Mouse (Mus musculus) adipocyte (in vitro differentiated cells): ENCODE results near the gene Shroom3.

ENCODE experiments used
- DNase-seq: peaks from one replicate; pipeline ENCODE4 v3.0.0-alpha.2; 2016; ENCODE audit warnings: low spot score

Gene Shroom3

DNA sequence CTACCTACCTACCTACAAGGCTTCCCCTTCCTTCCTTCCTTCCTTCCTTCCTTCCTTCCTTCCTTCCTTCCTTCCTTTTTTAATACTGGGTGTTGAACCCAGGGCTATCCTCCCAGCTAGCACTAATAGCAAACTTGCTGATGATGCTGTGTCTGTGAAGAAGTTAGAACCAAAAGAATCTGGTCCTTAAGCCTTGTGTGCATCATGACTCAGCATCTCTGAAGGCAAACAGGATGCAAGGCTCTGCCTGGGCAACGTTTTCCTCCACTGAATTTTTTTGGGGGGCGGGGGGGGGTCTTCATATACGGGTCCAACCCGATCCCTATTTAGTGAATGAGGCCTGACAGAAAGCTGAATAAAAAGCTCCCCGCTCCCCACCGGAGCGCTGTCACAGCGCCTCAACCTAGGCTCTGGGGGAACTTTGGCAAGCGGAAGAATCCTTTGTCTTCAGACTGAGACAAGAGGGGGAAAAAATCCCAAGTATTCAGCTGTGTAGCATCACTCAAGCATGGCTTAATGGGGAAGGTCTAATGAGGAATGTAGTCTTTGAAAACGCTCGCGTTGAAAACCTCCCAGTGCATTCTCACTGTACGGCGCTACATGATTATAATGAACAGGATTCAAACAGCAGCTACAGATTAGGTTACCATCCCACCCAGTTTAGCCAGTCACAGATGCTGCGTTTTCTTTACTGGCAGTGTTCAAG lies 15.0 kb downstream of the Shroom3 start:
- no peak for DNase-seq

GRCm38 (mm10) chr5:92698837-92699529 lies 15.7 kb downstream of the Shroom3 start:
- DNase-seq = no peak

DNA sequence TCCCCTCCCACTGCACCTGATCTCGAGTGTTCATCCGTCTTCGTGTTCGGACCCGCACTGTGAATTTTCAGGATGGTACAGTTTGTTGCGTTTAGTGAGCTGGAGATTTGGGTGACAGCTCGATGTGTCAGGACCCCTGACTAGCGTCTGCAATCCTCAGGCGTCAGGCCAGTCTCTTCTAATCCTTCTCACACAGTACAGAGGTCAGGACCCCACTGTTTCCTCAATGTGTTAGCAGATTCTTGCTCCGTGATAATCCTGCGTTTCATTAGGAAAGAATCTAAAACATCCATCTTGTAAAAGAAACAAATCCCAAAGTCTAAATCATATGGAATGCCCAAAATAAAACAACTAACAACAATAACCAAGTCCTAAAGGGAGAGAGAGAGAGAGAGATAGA lies 18.5 kb downstream of the Shroom3 start:
- DNase-seq = no peak

DNA sequence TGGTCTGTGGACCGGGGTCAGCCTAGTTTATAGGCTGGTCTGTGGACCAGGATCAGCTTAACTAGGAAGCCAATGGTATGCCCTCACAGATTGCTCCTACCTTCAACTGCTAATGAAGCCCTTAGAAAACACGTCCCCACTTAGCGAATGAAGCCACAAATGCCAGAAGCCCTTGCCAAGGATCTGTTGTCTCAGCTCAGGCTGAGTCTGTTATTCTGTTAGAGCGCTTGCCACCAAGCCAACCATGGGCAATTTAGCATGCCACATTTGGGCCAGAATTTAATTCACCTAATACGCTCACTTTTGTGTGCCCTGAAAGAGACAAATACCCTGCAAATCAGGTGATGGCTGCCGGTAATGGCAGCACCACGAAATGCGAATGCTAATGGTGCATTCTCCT lies 20.4 kb downstream of the Shroom3 start:
- no peak for DNase-seq

DNA sequence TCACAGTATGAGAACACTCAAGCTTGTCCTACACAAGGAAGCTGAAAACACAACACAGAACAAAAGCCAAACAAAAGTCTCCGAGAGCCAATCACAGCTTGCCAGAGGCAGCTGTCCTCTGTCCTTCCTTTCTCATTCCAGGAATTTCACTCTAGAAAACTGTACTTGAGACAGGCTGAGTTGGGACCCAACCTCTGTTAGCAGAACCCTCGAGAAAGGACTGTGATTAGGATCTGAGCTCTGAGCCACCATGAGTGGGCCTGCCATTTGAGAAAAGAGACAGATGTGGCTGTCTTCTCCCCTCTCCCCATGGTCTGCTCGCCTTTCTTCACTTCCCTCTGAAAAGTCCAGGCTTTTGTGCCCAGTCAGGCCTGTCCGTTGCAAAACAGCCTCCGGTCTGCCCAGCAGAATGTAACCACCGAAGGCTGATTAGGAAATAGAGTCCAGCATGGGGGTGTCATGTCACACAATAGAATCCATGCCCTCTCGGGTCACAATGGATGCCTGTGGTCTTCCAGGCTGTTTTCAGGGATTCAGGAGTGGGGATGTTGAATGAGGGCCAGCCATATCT lies 24.8 kb downstream of the Shroom3 start:
- peak; percentile 80 for DNase-seq

- DNase-seq = peak; percentile 57
Measured at GRCm38 (mm10) chr5:92710779-92711178, 27.5 kb downstream of the Shroom3 start.

GRCm38 (mm10) chr5:92711666-92712290 lies 28.5 kb downstream of the Shroom3 start:
- no peak for DNase-seq

DNA sequence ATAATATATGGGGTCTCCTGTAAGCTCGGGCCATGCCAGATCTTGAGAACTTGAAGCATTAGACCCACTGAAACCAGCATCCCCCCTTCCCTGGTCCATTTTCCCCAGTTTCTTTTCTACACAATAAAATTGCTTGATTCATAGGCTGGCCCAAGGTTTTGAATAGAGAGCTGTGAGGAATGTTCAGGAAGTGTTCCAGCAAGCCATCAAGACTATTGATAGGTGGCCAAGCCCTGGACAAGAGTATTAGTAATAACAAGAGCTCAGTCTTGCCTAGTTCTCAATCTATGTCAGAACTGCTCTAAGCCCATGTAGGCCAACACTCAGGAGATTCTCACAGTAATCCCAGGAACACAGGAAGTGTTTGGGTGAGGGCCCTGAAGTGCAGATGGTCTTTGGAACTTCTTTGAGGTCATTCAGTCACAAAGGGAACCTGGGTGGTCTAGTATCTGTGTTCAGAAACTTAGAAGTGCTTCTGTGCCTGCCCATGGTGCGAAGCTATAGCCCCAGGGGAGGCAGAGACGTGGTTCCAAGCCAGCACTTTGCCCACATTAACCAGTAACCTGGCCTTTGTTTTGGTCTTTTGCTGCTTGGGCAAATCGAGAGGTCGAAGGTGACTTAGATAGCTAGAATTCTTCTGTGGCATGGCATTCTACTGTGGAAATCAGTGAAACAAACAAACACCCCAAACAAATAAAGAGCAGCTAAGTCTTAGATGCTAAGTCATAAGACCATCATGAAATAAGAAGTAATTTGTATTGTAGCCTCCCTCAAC lies 29.6 kb downstream of the Shroom3 start:
- no peak for DNase-seq

- DNase-seq = no peak
Measured at GRCm38 (mm10) chr5:92714886-92715285, 31.7 kb downstream of the Shroom3 start.

GRCm38 (mm10) chr5:92715319-92715718 lies 32.1 kb downstream of the Shroom3 start:
- no peak for DNase-seq

GRCm38 (mm10) chr5:92715890-92716289 lies 32.7 kb downstream of the Shroom3 start:
- no peak for DNase-seq

- DNase-seq = peak; percentile 63
Measured at GRCm38 (mm10) chr5:92717666-92718360, 34.6 kb downstream of the Shroom3 start.

- DNase-seq = no peak
Measured at GRCm38 (mm10) chr5:92718856-92719255, 35.6 kb downstream of the Shroom3 start.

GRCm38 (mm10) chr5:92721610-92722009 lies 38.4 kb downstream of the Shroom3 start:
- DNase-seq = no peak

- peak; percentile 80 for DNase-seq
Measured at GRCm38 (mm10) chr5:92725935-92726334, 42.7 kb downstream of the Shroom3 start.

- peak; percentile 81 for DNase-seq
Measured at GRCm38 (mm10) chr5:92728252-92728828, 45.1 kb downstream of the Shroom3 start.

DNA sequence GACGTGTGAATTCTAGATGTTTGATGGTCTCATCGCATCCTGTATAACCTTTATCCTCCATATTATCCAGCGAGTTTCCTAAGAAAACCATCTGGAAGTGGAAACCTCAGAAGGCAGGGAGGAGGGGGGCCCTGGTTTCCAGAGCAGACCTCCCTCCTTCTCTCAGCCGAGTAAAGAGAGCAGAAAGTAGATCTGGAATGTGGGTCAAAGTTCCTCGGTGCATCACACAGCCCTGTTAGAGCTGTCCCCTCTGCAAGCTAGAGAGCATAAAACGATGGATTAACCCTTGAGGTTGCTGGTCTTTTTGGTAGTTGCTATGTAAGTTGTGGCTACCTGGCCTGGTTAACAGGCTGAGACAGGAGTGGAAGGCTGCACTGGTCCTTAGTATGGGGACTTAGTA lies 46.0 kb downstream of the Shroom3 start:
- DNase-seq = no peak

DNA sequence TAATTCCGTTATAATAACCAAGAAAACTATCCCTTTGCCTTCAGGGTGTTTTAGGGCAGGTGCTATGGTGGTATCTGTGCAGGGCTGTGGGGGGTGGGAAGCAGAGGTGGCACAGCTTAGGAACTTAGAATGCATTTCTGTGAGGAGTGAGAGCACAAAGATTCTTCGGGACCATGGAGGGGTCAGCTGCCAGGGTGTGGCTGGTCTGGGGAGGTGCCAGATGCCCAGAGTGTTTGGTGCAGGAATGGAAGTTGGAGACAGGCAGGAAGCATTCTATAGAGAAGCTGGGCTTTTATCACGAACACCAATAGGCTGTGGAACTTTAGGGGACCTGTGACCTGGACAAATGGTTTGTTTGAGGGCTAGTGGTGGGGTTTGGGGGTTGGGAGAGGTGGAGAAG lies 58.6 kb downstream of the Shroom3 start:
- no peak for DNase-seq

DNA sequence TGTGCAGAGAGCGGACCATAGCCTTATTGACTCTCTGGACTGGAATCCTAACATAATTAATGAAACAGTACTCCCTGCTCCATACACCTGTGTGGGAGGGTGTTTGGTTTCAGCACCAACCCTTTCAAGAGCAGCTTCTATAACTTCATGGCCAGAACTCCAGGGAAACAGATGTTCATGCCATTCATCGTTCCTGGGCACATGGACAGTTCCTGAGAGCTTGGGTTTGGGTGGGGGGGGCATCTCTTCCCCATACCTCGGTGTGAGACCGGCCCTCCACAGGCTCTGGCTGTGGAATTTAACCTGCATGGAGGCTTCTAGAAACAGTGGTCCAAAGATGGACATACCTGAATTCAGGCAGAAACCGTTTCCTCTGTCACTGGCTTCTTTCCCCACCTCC lies 59.5 kb downstream of the Shroom3 start:
- DNase-seq = no peak

DNA sequence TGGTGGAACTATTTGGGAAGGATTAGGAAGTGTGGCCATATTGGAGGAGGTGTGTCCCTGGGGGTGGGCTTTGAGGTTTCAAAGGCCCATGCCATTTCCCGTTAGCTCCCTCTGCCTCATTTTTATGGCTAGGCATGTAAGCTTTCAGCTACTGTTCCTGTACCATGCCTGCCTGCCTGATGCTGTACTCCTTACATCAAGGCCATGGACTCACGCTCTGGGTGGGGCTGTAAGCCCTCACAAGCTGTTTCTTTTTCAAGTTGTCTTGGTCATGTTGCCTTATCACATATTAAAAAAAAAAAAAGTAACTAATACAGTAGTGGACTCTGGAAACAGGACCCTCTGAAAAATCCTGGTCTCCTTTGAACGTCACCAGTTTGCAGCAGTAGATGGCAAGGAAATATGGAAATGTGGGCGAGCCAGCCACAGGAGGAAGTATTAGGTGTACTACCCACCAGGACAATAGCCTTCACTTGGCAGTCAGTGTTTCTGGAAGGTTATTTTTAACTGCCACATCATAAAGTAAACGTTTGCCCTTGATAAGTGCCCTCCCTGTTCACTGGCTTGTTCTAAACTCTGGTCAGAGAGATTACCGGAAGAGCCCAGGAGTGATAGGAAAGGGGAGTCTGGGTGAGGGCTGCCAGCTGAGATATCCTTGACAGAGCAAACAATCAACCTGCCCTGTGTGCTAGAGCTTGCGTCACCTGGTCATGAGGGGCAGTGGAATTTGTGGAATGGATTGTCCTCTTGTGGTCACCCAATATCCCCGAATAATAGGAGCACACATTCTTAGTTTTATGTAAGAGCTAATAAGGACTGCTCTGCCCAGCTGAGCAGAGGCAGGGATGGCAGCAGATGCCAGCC lies 62.4 kb downstream of the Shroom3 start:
- no peak for DNase-seq
